Mouse (Mus musculus) thymus, adult 2 months (tissue): Measurements from ENCODE around the gene Ak5. TPM values are rescaled to one million over a fixed set of nuclear protein-coding genes. Genes with fewer than 3 reads are reported as not detected.

Source experiments
- DNase-seq: peaks from one replicate; pipeline ENCODE4 v3.0.0; 2021
- H3K27ac ChIP-seq: fragments of 200-500 bp; 2 replicates; pipeline ENCODE4 v1.5.1; 2012; ENCODE audit warnings: low read length, control low read depth; ENCODE audit not compliant: control insufficient read depth, insufficient read depth
- H3K27me3 ChIP-seq: fragments of 200-500 bp; 2 replicates; pipeline ENCODE4 v1.6.1; 2012; ENCODE audit warnings: mild to moderate bottlenecking, low read length, moderate library complexity, mixed read lengths; ENCODE audit not compliant: control insufficient read depth, insufficient read depth
- H3K36me3 ChIP-seq: fragments of 200-500 bp; 2 replicates; pipeline ENCODE4 v1.6.1; 2012; ENCODE audit warnings: mild to moderate bottlenecking, low read length, moderate library complexity; ENCODE audit not compliant: control insufficient read depth, insufficient read depth
- H3K4me1 ChIP-seq: fragments of 200-500 bp; replicated peaks from 2 replicates; pipeline ENCODE4 v1.6.1; 2012; ENCODE audit warnings: low read length; ENCODE audit not compliant: control insufficient read depth, insufficient read depth
- H3K4me3 ChIP-seq: fragments of 200-500 bp; 2 replicates; pipeline ENCODE4 v1.5.1; 2012; ENCODE audit warnings: mild to moderate bottlenecking, low read length, control low read depth, moderate library complexity; ENCODE audit not compliant: control insufficient read depth, insufficient read depth
- CTCF ChIP-seq: fragments of 200-500 bp; IDR thresholded peaks from 2 replicates; pipeline ENCODE4 v1.5.1; 2012; ENCODE audit warnings: mild to moderate bottlenecking, control low read depth, low read length, moderate library complexity, borderline replicate concordance; ENCODE audit not compliant: control insufficient read depth, poor library complexity, insufficient read depth; ENCODE audit errors: extremely low read depth
- POLR2A ChIP-seq: fragments of 200-500 bp; IDR thresholded peaks from 2 replicates; pipeline ENCODE4 v1.6.1; 2012; ENCODE audit warnings: mild to moderate bottlenecking, low read length, control low read depth, moderate library complexity; ENCODE audit not compliant: control insufficient read depth, poor library complexity, insufficient read depth; ENCODE audit errors: extremely low read depth
- WGBS: fragments of 180-500 bp; shearing (Covaris S2); methylation state at CpG from one replicate; pipeline ENCODE4 v1.1.7; 2018; 5-methylcytosine and 5-hydroxymethylcytosine counted together
- polyA plus RNA-seq: library from polyadenylated mRNA; depleted of rRNA; stranded (reverse); fragments of >200 nt; gene quantifications from 2 replicates; pipeline ENCODE4 v1.2.3, GENCODE M21; 2012

Ak5 gene
- polyA plus RNA-seq, 1 experiment, result 0.61 TPM

DNA sequence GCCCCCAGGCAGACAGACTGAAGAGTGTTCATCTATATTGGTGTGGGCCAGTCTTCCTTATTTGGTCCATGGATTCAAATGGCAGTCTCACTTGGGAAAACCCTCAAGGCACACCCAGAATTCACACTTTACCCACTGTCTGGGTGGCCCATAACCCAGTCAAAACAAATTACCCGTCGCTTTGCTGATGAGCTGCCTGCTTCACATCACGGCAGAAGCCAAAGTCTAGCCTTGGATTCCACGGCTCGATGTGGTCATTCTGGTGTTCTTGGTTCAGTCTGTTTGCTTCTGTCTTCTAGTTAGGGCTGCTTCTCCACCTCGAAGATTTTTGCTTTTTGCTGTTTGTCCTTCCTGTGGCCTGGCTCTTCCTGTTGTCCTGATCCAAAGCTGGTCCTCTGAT is 175.9 kb downstream of the Ak5 start:
- H3K4me1 ChIP-seq, result no peaks in the 10 kb centered on the region
- TF ChIP-seq CTCF (no peak), POLR2A (no peak)
- H3K36me3 ChIP-seq, result no peaks in the 10 kb centered on the region
- no peak overlapping the region for H3K27ac ChIP-seq
- no peaks in the 10 kb centered on the region for H3K27me3 ChIP-seq
- no peak for DNase-seq
- H3K4me3 ChIP-seq, result no peak overlapping the region
- 88% methylated on average over 6 of the region's 6 CpGs for WGBS

DNA sequence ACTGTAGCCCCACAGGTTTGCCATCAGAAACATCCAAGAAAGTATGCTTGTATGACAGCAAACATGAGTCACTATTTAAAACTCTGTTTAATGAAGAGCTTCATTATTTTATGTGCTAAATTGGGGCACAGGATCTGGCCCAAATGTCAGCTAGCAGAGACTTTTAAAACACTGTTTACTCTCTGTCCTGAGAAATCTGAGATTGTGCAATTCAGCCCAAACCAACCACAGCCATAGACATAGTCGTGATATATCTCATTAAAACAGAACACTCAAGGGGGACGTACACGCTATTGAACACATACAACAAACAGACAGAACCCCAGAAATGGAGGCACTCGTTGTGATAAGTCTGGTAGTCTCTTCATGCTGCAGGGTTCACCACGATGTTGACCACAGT is 177.7 kb downstream of the Ak5 start:
- H3K36me3 ChIP-seq, result no peaks in the 10 kb centered on the region
- H3K4me1 ChIP-seq, result no peaks in the 10 kb centered on the region
- no peaks in the 10 kb centered on the region for H3K27me3 ChIP-seq
- H3K4me3 ChIP-seq, result no peak overlapping the region
- 89% methylated on average over 5 of the region's 5 CpGs for WGBS
- no peak overlapping the region for H3K27ac ChIP-seq
- TF ChIP-seq CTCF (no peak), POLR2A (no peak)
- no peak for DNase-seq

DNA sequence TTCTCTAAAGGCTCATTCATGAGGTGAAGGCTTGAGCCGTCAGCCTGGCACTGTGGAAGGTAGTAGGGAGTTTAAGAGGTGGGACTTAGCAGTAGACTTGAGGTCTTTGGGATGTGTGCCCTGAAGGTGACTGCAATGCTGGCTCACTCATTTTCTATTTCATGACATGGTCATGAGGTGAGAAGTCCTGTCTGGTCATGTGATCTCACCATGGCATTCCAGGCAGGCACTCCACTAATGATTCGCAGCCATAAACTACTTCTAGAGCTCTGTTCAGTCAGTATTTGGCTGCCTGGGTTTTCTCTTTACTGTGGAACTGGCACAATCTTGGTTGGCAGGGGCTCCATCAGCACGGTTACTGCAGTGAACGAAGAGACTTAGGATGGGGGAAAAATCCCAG is 179.2 kb downstream of the Ak5 start:
- 96% methylated on average over 4 of the region's 4 CpGs for WGBS
- Histone ChIP-seq H3K27me3 (no peaks in the 10 kb centered on the region), H3K4me1 (no peaks in the 10 kb centered on the region), H3K4me3 (no peak overlapping the region), H3K36me3 (no peaks in the 10 kb centered on the region), H3K27ac (no peak overlapping the region)
- no peak for TF ChIP-seq CTCF
- no peak for TF ChIP-seq POLR2A
- DNase-seq, result no peak

- TF ChIP-seq POLR2A (no peak), CTCF (no peak)
Observed at GRCm38 (mm10) chr3:152484206-152484605, 184.0 kb downstream of the Ak5 start.

GRCm38 (mm10) chr3:152483800-152484199 is 184.4 kb downstream of the Ak5 start:
- no peaks in the 10 kb centered on the region for H3K27me3 ChIP-seq
- DNase-seq, result no peak
- H3K4me1 ChIP-seq, result no peaks in the 10 kb centered on the region
- no peaks in the 10 kb centered on the region for H3K36me3 ChIP-seq
- 77% methylated on average over 7 of the region's 7 CpGs for WGBS
- H3K27ac ChIP-seq, result no peak overlapping the region
- TF ChIP-seq POLR2A (no peak), CTCF (no peak)
- H3K4me3 ChIP-seq, result no peak overlapping the region

More at GRCm38 (mm10) chr3:152484206-152484605, 184.0 kb downstream of the Ak5 start:
- H3K4me3 ChIP-seq, result no peak overlapping the region
- no peak for DNase-seq
- H3K27ac ChIP-seq, result no peak overlapping the region
- 85% methylated on average over 6 of the region's 6 CpGs for WGBS
- no peaks in the 10 kb centered on the region for H3K4me1 ChIP-seq
- H3K36me3 ChIP-seq, result no peaks in the 10 kb centered on the region
- no peaks in the 10 kb centered on the region for H3K27me3 ChIP-seq

- Histone ChIP-seq H3K4me1 (peaks cover 7% of the 10 kb centered on the region), H3K27ac (no peak overlapping the region), H3K4me3 (no peak overlapping the region), H3K36me3 (no peaks in the 10 kb centered on the region), H3K27me3 (no peaks in the 10 kb centered on the region)
- WGBS, result 67% methylated on average over 8 of the region's 8 CpGs
- DNase-seq, result no peak
- TF ChIP-seq POLR2A (no peak), CTCF (no peak)
Observed at GRCm38 (mm10) chr3:152482182-152482581, 186.0 kb downstream of the Ak5 start.

GRCm38 (mm10) chr3:152480336-152480735 is 187.8 kb downstream of the Ak5 start:
- H3K36me3 ChIP-seq, result no peaks in the 10 kb centered on the region
- no peak overlapping the region for H3K4me3 ChIP-seq
- WGBS, result 97% methylated on average over 6 of the region's 6 CpGs
- TF ChIP-seq POLR2A, result no peak
- TF ChIP-seq CTCF, result no peak
- peaks cover 7% of the 10 kb centered on the region for H3K4me1 ChIP-seq
- no peaks in the 10 kb centered on the region for H3K27me3 ChIP-seq
- DNase-seq, result no peak
- H3K27ac ChIP-seq, result no peak overlapping the region
